Mouse (Mus musculus) MEL (cell line): ENCODE data around the gene Armh1.

Source experiments
- CHD1 ChIP-seq: IDR thresholded peaks from 2 replicates; pipeline ENCODE4 v1.6.1; 2012; ENCODE audit warnings: low read depth, mild to moderate bottlenecking, inconsistent platforms, low read length, improper control_type of control experiment
- CHD2 ChIP-seq: IDR thresholded peaks from 2 replicates; pipeline ENCODE4 v1.6.1; 2011; ENCODE audit warnings: low read length, improper control_type of control experiment
- CTCF ChIP-seq, 3 experiments: IDR thresholded peaks in 2 of 3; conservative IDR thresholded peaks in 1 of 3; 2 replicates each; pipeline ENCODE4 v1.5.1; 2011 to 2012; ENCODE audit warnings: low read length in 3 of 3, low read depth in 2 of 3, mild to moderate bottlenecking in 2 of 3, improper control_type of control experiment in 1 of 3, inconsistent platforms in 1 of 3, mixed read lengths in 1 of 3, moderate library complexity in 1 of 3; ENCODE audit not compliant: control insufficient read depth in 1 of 3, insufficient read depth in 1 of 3, poor library complexity in 1 of 3, severe bottlenecking in 1 of 3
- EP300 ChIP-seq, 2 experiments: IDR thresholded peaks; 2 replicates each; pipeline ENCODE4 v1.6.1; 2011; ENCODE audit warnings: improper control_type of control experiment in 2 of 2, low read length in 2 of 2, low read depth in 1 of 2, mild to moderate bottlenecking in 1 of 2
- ETS1 ChIP-seq: IDR thresholded peaks from 2 replicates; pipeline ENCODE4 v1.6.1; 2012; ENCODE audit warnings: low read depth, mild to moderate bottlenecking, inconsistent platforms, low read length, improper control_type of control experiment, moderate library complexity
- GATA1 ChIP-seq: IDR thresholded peaks from 2 replicates; pipeline ENCODE4 v1.6.1; 2011; ENCODE audit warnings: low read depth, low read length, improper control_type of control experiment
- MAX ChIP-seq: IDR thresholded peaks from 2 replicates; pipeline ENCODE4 v1.6.1; 2011; ENCODE audit warnings: low read length, improper control_type of control experiment
- NELFE ChIP-seq: IDR thresholded peaks from 2 replicates; pipeline ENCODE4 v1.6.1; 2011; ENCODE audit warnings: low read depth, low read length, improper control_type of control experiment
- POLR2A ChIP-seq, 2 experiments: IDR thresholded peaks; 2 replicates each; pipeline ENCODE4 v1.6.1; 2011 to 2012; ENCODE audit warnings: low read length in 2 of 2, mild to moderate bottlenecking in 2 of 2, control low read depth in 1 of 2, improper control_type of control experiment in 1 of 2, low read depth in 1 of 2, moderate library complexity in 1 of 2; ENCODE audit not compliant: control insufficient read depth in 1 of 2, insufficient read depth in 1 of 2, poor library complexity in 1 of 2
- POLR2AphosphoS2 ChIP-seq: IDR thresholded peaks from 2 replicates; pipeline ENCODE4 v1.6.1; 2011; ENCODE audit warnings: low read length, improper control_type of control experiment
- TBP ChIP-seq: IDR thresholded peaks from 2 replicates; pipeline ENCODE4 v1.8.0; 2011; ENCODE audit warnings: low read depth, low read length, improper control_type of control experiment
- TCF12 ChIP-seq: IDR thresholded peaks from 2 replicates; pipeline ENCODE4 v1.6.1; 2014; ENCODE audit warnings: low read depth, mild to moderate bottlenecking, inconsistent platforms, low read length, improper control_type of control experiment, moderate library complexity
- UBTF ChIP-seq: IDR thresholded peaks from 2 replicates; pipeline ENCODE4 v1.6.1; 2012; ENCODE audit warnings: low read depth, mild to moderate bottlenecking, inconsistent platforms, low read length, improper control_type of control experiment, moderate library complexity, borderline replicate concordance; ENCODE audit not compliant: insufficient read depth
- USF1 ChIP-seq: IDR thresholded peaks from 2 replicates; pipeline ENCODE4 v1.6.1; 2014; ENCODE audit warnings: low read depth, mild to moderate bottlenecking, inconsistent platforms, low read length, improper control_type of control experiment, moderate library complexity

GRCm38 (mm10) chr4:117220741-117221515, 31.0 kb downstream of the Armh1 start:
- TF ChIP-seq CTCF (IDR thresholded peaks at IDR 0.05 in 2 of 3, conservative IDR thresholded peaks at IDR 0.05 in 1 of 3; ENCODE audit: control insufficient read depth in 1 of 3, insufficient read depth in 1 of 3, low read depth in 2 of 3, low read length in 3 of 3, poor library complexity in 1 of 3, severe bottlenecking in 1 of 3), result no peak
- TF ChIP-seq EP300 (IDR thresholded peaks at IDR 0.05; ENCODE audit: low read depth in 1 of 2, low read length in 2 of 2), result peak in 1 of 2 experiments; percentile 39; a peak in 1 of 4 replicates
- no peak for TF ChIP-seq TBP
- no peak for TF ChIP-seq TCF12
- no peak for TF ChIP-seq CHD2
- no peak for TF ChIP-seq GATA1
- peak; percentile 36 for TF ChIP-seq ETS1
- no peak for TF ChIP-seq CHD1
- TF ChIP-seq POLR2AphosphoS2, result no peak
- no peak for TF ChIP-seq UBTF
- TF ChIP-seq USF1, result no peak
- 0 out of 2 replicates have a peak, but pooled peaks have one; percentile 23 for TF ChIP-seq NELFE
- TF ChIP-seq MAX, result peak; percentile 31; the same call in 1 of the 2 replicates
- no peak for TF ChIP-seq POLR2A (IDR thresholded peaks at IDR 0.05; ENCODE audit: control insufficient read depth in 1 of 2, insufficient read depth in 1 of 2, low read depth in 1 of 2, low read length in 2 of 2, poor library complexity in 1 of 2)
